Comparison of ENCODE assay signal across 8 mouse cellular contexts in genomic region chr4:65605151-65605702, GRCm38 (mm10). TPM values are rescaled to one million over a fixed set of nuclear protein-coding genes. Genes with fewer than 3 reads are reported as not detected.
DNase-seq lines count a peak whose midpoint lies in the region; ATAC-seq and TF ChIP-seq lines count a peak whose summit lies in the region.

No protein-coding gene starts in this region.

- no peaks in the 10 kb centered on the region for H3K27me3 ChIP-seq in heart, embryonic 15.5 days
- no peaks in the 10 kb centered on the region for H3K27me3 ChIP-seq in intestine, embryonic 14.5 days (replicated peaks; ENCODE audit: control insufficient read depth, insufficient read depth, low read length)
- H3K27me3 ChIP-seq in midbrain, postnatal 0 days (ENCODE audit: insufficient read depth, low read length), result no peaks in the 10 kb centered on the region

- TF ChIP-seq CTCF in midbrain, postnatal 0 days (IDR thresholded peaks at IDR 0.05), result no peak

- H3K4me2 ChIP-seq in heart, embryonic 15.5 days, result peak overlapping the region; percentile 82
- peak overlapping the region; percentile 53 for H3K4me2 ChIP-seq in intestine, embryonic 14.5 days (ENCODE audit: low read length)
- H3K4me2 ChIP-seq in midbrain, postnatal 0 days (ENCODE audit: low read depth, low read length, poor library complexity, severe bottlenecking), result peak overlapping the region; percentile 67

- H3K9ac ChIP-seq in heart, embryonic 15.5 days, result peak overlapping the region; percentile 80
- peak overlapping the region; percentile 65 for H3K9ac ChIP-seq in intestine, embryonic 14.5 days (ENCODE audit: low read length)
- peak overlapping the region; percentile 79 for H3K9ac ChIP-seq in midbrain, postnatal 0 days (replicated peaks; ENCODE audit: low read length, poor library complexity, severe bottlenecking)

- H3K4me3 ChIP-seq in heart, embryonic 15.5 days, result peak overlapping the region; percentile 71
- H3K4me3 ChIP-seq in intestine, embryonic 14.5 days (ENCODE audit: low read depth, low read length), result peak overlapping the region; percentile 68
- H3K4me3 ChIP-seq in midbrain, postnatal 0 days (ENCODE audit: low read depth, low read length), result peak overlapping the region; percentile 61

- intact Hi-C loops in heart, postnatal 14 days (cut with DNase I), result no loop called here

- ATAC-seq in heart, embryonic 15.5 days (replicated peaks; ENCODE audit: insufficient number of reproducible peaks, insufficient read depth, low FRiP score, low read depth), result peak; percentile 56; the same call in 1 of the 2 replicates
- ATAC-seq in CD4-positive, CD25-positive, alpha-beta regulatory T cell, adult 4 months, result peak; percentile 53
- peak; percentile 77 for ATAC-seq in intestine, embryonic 14.5 days (replicated peaks; ENCODE audit: low FRiP score, low TSS enrichment, low read depth)
- ATAC-seq in midbrain, postnatal 0 days (ENCODE audit: low FRiP score), result peak; percentile 92

- H3K36me3 ChIP-seq in heart, embryonic 15.5 days, result no peaks in the 10 kb centered on the region
- no peaks in the 10 kb centered on the region for H3K36me3 ChIP-seq in intestine, embryonic 14.5 days (ENCODE audit: control insufficient read depth, insufficient read depth, low read length)
- H3K36me3 ChIP-seq in midbrain, postnatal 0 days (ENCODE audit: insufficient read depth, low read length), result no peaks in the 10 kb centered on the region

- no peak for DNase-seq in heart, postnatal 14 days
- peak; percentile 59 for DNase-seq in embryo, embryonic 10.5 days (ENCODE audit: low spot score)
- no peak for DNase-seq in intestine, embryonic 14.5 days (ENCODE audit: low spot score)
- peak; percentile 62 for DNase-seq in midbrain, postnatal 0 days (ENCODE audit: low spot score)
- DNase-seq in thymus, postnatal 10 days (ENCODE audit: low spot score in 2 of 2), result no peak
- no peak for DNase-seq in urinary bladder, adult 2 months (ENCODE audit: low spot score)

- WGBS in heart, embryonic 15.5 days, result under 1% methylated on average over 21 of the region's 21 CpGs
- WGBS in intestine, embryonic 14.5 days, result under 1% methylated on average over 21 of the region's 21 CpGs
- under 1% methylated on average over 21 of the region's 21 CpGs for WGBS in midbrain, postnatal 0 days

- H3K9me3 ChIP-seq in heart, embryonic 15.5 days (replicated peaks), result no peaks in the 10 kb centered on the region
- H3K9me3 ChIP-seq in intestine, embryonic 14.5 days (ENCODE audit: control insufficient read depth, low read length), result no peaks in the 10 kb centered on the region
- no peaks in the 10 kb centered on the region for H3K9me3 ChIP-seq in midbrain, postnatal 0 days (ENCODE audit: low read length)

- H3K4me1 ChIP-seq in heart, embryonic 15.5 days (replicated peaks), result peaks cover 38% of the 10 kb centered on the region
- peaks cover 17% of the 10 kb centered on the region for H3K4me1 ChIP-seq in intestine, embryonic 14.5 days (replicated peaks; ENCODE audit: control insufficient read depth, insufficient read depth, low read length)
- peaks cover 13% of the 10 kb centered on the region; the same call in 1 of the 2 replicates for H3K4me1 ChIP-seq in midbrain, postnatal 0 days (ENCODE audit: insufficient read depth, low read length)

- H3K27ac ChIP-seq in heart, embryonic 15.5 days, result 0 out of 2 replicates have a peak overlapping the region, but pooled peaks have one; percentile 45
- H3K27ac ChIP-seq in intestine, embryonic 14.5 days (ENCODE audit: low read depth), result 0 out of 2 replicates have a peak overlapping the region, but pooled peaks have one; percentile 29
- H3K27ac ChIP-seq in midbrain, postnatal 0 days (ENCODE audit: low read depth, low read length), result peak overlapping the region; percentile 80

RNA-seq across cellular contexts. Expression of gene Trim32, which starts 0.4 kb away (rescaled TPM):
- polyA plus RNA-seq in heart, embryonic 15.5 days (2015; fragmentation: Nextera tagmentation; extraction: Ambion mirVana), result 28.5 and 36.0 TPM in 2 replicates
- 10 to 100 TPM; 18.8 to 20.1 TPM for total RNA-seq in heart, postnatal 14 days (2021)
- 10 to 100 TPM; 13.3 to 26.2 TPM for polyA plus RNA-seq in CD4-positive, CD25-positive, alpha-beta regulatory T cell, adult 4 months (2017; shearing (Covaris generic))
- 56.1 and 63.0 TPM in 2 replicates for polyA plus RNA-seq in intestine, embryonic 14.5 days (2014; fragmentation: Nextera tagmentation; extraction: Ambion mirVana)
- 204 and 218 TPM in 2 replicates for total RNA-seq in midbrain, postnatal 0 days (2014; rRNA removed)
- 175 and 187 TPM in 2 replicates for polyA plus RNA-seq in midbrain, postnatal 0 days (2015; fragmentation: Nextera tagmentation; extraction: Ambion mirVana)
- 18.3 and 19.3 TPM in 2 replicates for polyA plus RNA-seq in urinary bladder, adult 2 months (2012; rRNA removed)

Comparison
In these comparisons a context has a peak if more than half of its experiments do, and no peak if none do; other contexts are left out.
1. H3K27ac ChIP-seq: peak in every context shown above with its lines; median percentile 80 in midbrain, postnatal 0 days; 45 in heart, embryonic 15.5 days; 29 in intestine, embryonic 14.5 days.
2. DNase-seq: peak in embryo, embryonic 10.5 days (single experiment) and midbrain, postnatal 0 days (single experiment); none in heart, postnatal 14 days (0 of 2), intestine, embryonic 14.5 days (single experiment), thymus, postnatal 10 days (0 of 2) and urinary bladder, adult 2 months (single experiment).
3. Peak in every context shown above with its lines, with median percentiles within 50 percentile points of each other: ATAC-seq, H3K4me2 ChIP-seq, H3K4me3 ChIP-seq and H3K9ac ChIP-seq.